Mouse (Mus musculus) thymus, postnatal 10 days (tissue): ENCODE measurements at regions not wholly inside any gene's neighbourhood (a gene's known extent, or its start where the extent isn't known, plus 50 kb on each side); places are given as distances from the start of the nearest gene placed in this dataset.

Experiments
- DNase-seq, 2 experiments: peaks; one replicate each; pipeline ENCODE4 v3.0.0; 2021; ENCODE audit warnings: low spot score in 2 of 2

- no peak for DNase-seq
Measured at GRCm38 (mm10) chr11:22692281-22692857, 168.4 kb downstream of the B3gnt2 start.

DNA sequence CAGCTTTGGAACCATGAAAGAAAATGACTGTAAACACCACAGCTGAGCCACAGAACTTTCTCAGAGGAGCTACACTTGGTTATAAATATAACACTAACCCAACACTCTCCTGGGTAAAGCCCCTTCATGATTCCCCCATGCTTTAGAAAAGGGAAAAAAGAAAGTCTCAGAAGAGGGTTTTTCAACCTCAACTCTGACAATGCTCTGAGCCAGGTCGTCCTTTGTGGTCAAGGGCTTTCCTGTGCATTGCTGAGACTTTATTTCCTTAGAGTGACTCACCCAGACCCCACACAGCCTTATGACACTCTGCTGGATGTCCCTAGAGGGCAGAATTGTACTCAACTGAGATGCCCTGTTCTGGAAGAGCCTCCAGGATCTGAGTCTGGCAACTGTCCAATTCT, 167.8 kb downstream of the B3gnt2 start:
- DNase-seq: peak; percentile 22

DNA sequence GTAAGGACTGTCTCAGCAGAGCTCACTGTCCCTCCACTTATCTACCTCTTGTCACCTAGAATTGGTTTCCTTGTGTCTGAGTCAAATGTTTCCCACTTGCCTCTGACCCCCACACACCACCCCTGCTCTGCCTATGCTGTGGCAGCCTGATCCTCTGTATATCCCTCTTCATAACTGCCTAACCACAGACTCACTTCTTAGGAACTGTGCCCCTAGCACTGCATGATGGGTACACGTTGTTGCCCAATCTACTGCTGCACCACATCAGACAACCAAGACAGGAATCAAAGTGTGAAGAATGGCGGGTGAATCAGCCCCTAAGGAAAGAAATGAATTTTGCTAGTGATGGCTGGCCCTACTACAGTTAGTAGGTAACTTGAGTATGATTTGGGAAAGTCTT, 167.4 kb downstream of the B3gnt2 start:
- DNase-seq: peak; percentile 11 to 18

DNA sequence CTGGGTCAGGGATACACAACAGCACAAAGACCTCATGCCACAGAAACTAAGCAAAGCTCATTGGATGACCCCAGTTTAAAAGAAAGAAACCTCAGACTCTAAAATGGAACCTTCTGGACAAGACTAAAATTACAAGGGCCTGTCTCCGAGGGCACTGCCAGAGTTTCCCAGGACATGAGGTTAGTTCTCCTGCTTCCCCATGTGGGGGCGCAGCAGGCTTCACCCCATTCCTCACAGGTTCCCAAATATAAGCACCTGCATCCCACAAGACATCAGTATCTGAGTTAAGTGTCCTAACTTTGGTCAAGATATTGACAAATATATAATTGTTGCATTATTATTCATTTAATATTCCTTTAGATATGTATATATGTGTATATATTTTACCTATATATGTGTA, 166.8 kb downstream of the B3gnt2 start:
- DNase-seq: no peak

DNA sequence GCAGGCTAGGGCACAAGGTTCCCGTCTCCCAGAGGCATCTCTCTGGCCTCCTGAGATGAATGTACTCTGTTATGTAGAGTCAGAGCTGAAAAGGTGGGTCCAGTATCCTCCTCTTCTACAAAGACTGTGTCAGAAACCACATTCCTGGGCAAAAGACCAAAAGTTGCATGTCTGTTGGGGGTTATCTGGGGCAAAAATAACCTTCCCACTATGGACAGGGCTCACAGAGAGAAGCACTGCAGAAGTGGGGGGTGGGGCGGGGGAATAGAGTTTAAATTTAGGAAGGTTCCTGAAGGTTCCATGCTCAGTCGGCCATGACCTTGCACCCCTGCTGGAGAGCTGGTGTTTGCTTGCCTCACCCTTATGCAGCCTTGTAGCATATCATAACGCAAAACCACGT, 165.9 kb downstream of the B3gnt2 start:
- DNase-seq: no peak

DNA sequence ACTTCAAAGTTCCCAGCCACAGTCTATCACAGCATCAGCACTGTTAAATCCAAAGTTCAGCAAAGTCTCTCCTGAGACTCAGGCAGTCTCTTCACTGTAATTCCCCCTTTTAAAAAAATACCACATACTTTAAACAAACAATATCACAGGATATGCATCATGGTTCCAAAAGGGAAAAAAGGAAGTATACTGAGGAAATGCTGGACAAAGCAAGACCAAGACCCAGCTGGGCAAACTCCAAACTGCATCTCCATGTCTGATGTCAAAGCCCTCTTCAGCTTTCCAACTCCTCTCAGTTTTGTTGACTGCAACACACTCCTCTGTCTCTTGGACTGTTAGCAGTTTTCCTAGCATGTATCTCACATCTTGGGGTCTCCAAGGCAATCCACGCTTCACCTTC, 165.5 kb downstream of the B3gnt2 start:
- DNase-seq: no peak

GRCm38 (mm10) chr11:22698057-22698941, 162.5 kb downstream of the B3gnt2 start:
- DNase-seq: no peak

DNA sequence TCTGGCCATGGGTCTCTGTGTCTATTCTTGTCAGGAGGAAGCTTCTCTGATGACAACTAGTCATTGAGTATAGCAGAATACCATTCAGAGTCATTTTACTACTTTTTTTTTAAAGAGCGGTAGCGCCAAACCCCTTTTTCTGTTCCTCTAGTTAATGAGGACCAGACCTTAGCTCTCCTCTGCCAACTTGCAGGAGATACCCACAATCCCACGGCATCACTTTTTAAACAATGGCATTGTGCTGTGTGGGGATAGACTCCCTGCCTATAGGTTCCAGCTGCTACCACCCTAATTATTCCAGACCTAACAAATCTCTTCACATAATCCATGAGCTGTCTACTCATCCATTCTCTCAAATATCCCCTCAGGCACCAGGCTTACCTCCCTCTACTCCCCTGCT, 154.7 kb downstream of the B3gnt2 start:
- DNase-seq: no peak
